Mouse (Mus musculus) heart, embryonic 13.5 days (tissue): ENCODE results near the gene Safb. TPM values are rescaled to one million over a fixed set of nuclear protein-coding genes. Genes with fewer than 3 reads are reported as not detected.

Experiments
- ATAC-seq: fragments of 200-750 bp; cut with Nextera tagmentation; 2 replicates; pipeline ENCODE4 v1.8.0; 2017; ENCODE audit warnings: moderate TSS enrichment; ENCODE audit not compliant: insufficient number of reproducible peaks, low FRiP score, low TSS enrichment; ENCODE audit errors: extremely low read depth
- H3K27ac ChIP-seq: fragments of 300-500 bp; sonication (generic); replicated peaks from 2 replicates; pipeline ENCODE4 v1.5.1; 2015; ENCODE audit warnings: moderate library complexity, mild to moderate bottlenecking, inconsistent platforms
- H3K27me3 ChIP-seq: fragments of 300-500 bp; sonication (generic); replicated peaks from 2 replicates; pipeline ENCODE4 v1.6.1; 2015; ENCODE audit warnings: mild to moderate bottlenecking, inconsistent platforms
- H3K36me3 ChIP-seq: fragments of 300-500 bp; sonication (generic); 2 replicates; pipeline ENCODE4 v1.6.1; 2015; ENCODE audit warnings: mild to moderate bottlenecking, inconsistent platforms
- H3K4me1 ChIP-seq: fragments of 300-500 bp; sonication (generic); 2 replicates; pipeline ENCODE4 v1.6.1; 2015; ENCODE audit warnings: inconsistent platforms
- H3K4me2 ChIP-seq: fragments of 300-500 bp; sonication (generic); 2 replicates; pipeline ENCODE4 v1.6.1; 2015; ENCODE audit warnings: inconsistent platforms, mild to moderate bottlenecking, moderate library complexity
- H3K4me3 ChIP-seq: fragments of 300-500 bp; sonication (generic); 2 replicates; pipeline ENCODE4 v1.5.1; 2015; ENCODE audit warnings: moderate library complexity, mild to moderate bottlenecking, inconsistent platforms
- H3K9ac ChIP-seq: fragments of 300-500 bp; sonication (generic); 2 replicates; pipeline ENCODE4 v1.6.1; 2015; ENCODE audit warnings: inconsistent platforms, mild to moderate bottlenecking, moderate library complexity
- H3K9me3 ChIP-seq: fragments of 300-500 bp; sonication (generic); 2 replicates; pipeline ENCODE4 v1.6.1; 2016; ENCODE audit warnings: inconsistent platforms
- WGBS: fragments of 180-500 bp; shearing (Covaris S2); methylation state at CpG from one replicate; pipeline ENCODE4 v1.1.7; 2015; ENCODE audit warnings: mixed read lengths; 5-methylcytosine and 5-hydroxymethylcytosine counted together
- polyA plus RNA-seq: library from polyadenylated mRNA; unstranded; fragments of >200 nt; fragmentation: Nextera tagmentation; extraction: Ambion mirVana; gene quantifications from 2 replicates; pipeline ENCODE4 v1.2.1, GENCODE M21; 2015

The Safb gene
- polyA plus RNA-seq, 1 experiment from 2014 or later = 68.1 TPM

DNA sequence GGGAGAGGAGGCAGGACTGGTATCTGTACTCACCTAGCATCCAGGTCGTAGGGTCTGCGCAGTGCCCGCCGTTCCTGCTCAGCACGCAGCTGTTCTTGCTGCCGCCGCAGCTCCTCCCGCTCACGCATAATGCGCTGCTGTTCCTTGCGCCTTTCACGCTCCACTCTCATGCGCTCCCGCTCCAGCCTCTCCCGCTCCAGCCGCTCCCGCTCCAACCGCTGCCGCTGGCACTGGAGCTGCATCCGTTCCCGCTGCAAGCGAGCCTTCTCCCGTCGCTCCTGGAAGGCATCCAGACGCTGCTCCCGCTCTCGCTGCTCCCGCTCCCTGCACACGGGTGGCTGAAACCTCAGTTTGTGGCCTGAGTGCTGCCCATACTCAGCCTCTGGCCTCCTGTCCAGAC lies 18.3 kb upstream of the Safb start:
- Histone ChIP-seq H3K9me3 (no peaks in the 10 kb centered on the region), H3K4me2 (no peak overlapping the region), H3K27ac (no peak overlapping the region), H3K9ac (no peak overlapping the region), H3K36me3 (peaks cover 100% of the 10 kb centered on the region), H3K27me3 (no peaks in the 10 kb centered on the region), H3K4me3 (no peak overlapping the region), H3K4me1 (no peaks in the 10 kb centered on the region)
- WGBS = 89% methylated on average over 29 of the region's 29 CpGs
- no peak for ATAC-seq

DNA sequence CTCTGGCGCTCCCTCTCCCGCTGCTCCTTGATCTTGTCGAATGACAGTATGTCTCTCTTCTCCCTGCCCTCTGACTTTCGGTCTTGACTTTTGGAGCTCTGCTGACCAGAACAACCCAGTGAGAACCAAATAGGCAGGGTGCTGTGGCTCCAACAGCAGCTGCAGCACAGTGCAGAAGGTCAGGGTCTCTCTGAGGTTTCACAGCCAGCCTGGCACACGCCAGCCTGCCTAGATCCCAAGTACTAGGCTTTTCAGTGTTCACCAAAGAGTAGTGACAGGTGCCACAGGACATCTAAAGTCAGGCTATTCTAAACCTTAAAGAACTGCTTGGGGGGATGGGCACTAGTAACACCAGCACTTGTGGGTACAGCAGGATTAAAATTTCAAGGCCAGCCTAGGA lies 17.7 kb upstream of the Safb start:
- no peaks in the 10 kb centered on the region for H3K27me3 ChIP-seq

DNA sequence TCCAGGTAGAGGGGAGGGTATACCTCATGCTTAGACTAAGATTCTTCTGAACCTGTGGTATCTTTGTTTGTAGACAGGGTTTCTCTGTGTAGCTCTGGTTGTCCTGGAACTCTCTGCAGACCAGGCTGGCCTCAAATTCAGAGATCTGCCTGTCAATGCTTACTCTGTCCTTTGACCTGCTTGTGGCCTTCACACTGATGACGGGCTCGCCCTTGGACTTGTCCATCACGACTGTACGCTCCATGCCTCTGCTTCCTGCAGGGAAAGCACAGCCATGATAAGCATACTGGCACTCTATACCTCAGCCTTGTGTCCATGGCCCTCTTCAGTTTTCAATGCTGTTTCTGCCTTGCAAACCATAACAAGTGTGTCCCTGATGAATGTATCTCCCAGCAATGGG lies 17.3 kb upstream of the Safb start:
- H3K27me3 ChIP-seq = no peaks in the 10 kb centered on the region
- H3K4me3 ChIP-seq = no peak overlapping the region
- H3K4me1 ChIP-seq = 0 out of 2 replicates have a peak, but pooled peaks cover 2% of the 10 kb centered on the region
- H3K9me3 ChIP-seq = no peaks in the 10 kb centered on the region
- H3K36me3 ChIP-seq = peaks cover 100% of the 10 kb centered on the region
- ATAC-seq = no peak
- H3K4me2 ChIP-seq = no peak overlapping the region
- H3K9ac ChIP-seq = no peak overlapping the region
- WGBS = 89% methylated on average over 4 of the region's 4 CpGs
- no peak overlapping the region for H3K27ac ChIP-seq

More for the DNA sequence above, 17.7 kb upstream of the Safb start:
- ATAC-seq = no peak
- no peak overlapping the region for H3K4me3 ChIP-seq
- H3K4me1 ChIP-seq = no peaks in the 10 kb centered on the region
- H3K27ac ChIP-seq = no peak overlapping the region
- peaks cover 100% of the 10 kb centered on the region for H3K36me3 ChIP-seq
- H3K4me2 ChIP-seq = no peak overlapping the region
- 92% methylated on average over 5 of the region's 5 CpGs for WGBS
- H3K9ac ChIP-seq = no peak overlapping the region
- H3K9me3 ChIP-seq = no peaks in the 10 kb centered on the region

DNA sequence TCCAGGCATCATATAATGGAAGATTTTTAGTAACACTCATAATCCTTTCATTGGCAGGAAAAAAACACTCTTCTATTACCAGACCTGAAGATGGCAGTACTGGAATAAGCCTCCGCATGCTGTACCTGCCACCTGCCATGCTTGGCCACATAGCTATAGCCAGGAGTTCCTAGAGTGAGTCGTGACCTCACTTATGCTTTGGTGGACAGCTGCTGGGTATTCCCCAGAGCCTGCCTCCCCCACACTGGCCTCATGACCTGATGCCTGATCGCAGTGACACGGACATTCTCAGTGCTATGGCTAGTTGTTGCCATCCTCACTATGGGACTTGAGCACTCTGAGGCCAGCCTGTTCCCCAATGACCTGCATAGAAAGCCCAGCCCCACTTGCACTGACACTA lies 14.3 kb upstream of the Safb start:
- no peak for ATAC-seq
- no peak overlapping the region for H3K4me3 ChIP-seq
- 0 out of 2 replicates have a peak, but pooled peaks cover 6% of the 10 kb centered on the region for H3K4me1 ChIP-seq
- no peak overlapping the region for H3K4me2 ChIP-seq
- H3K27ac ChIP-seq = no peak overlapping the region
- H3K27me3 ChIP-seq = no peaks in the 10 kb centered on the region
- no peak overlapping the region for H3K9ac ChIP-seq
- peaks cover 98% of the 10 kb centered on the region for H3K36me3 ChIP-seq
- WGBS = 91% methylated on average over 4 of the region's 4 CpGs
- H3K9me3 ChIP-seq = no peaks in the 10 kb centered on the region

DNA sequence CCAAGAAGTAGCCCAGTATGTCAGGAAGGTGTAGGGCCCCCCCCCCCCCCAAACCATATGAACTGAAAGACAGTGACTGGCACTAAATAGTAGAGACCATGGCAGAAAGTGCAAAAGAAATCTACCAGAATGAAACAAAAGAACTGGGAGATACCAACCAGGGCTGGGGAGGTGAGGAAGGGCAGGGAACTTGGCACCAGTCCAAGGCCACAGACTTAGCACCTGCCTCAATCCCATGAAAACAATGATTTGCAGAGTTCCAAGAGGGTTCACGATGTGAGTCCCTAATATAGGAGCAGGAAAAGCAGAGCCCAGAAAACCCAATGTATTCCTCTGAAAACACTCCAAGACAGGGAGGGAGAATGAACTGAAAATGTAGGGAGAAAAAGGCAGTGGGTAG lies 12.5 kb upstream of the Safb start:
- H3K4me2 ChIP-seq = no peak overlapping the region
- 0 out of 2 replicates have a peak, but pooled peaks cover 6% of the 10 kb centered on the region for H3K4me1 ChIP-seq
- H3K4me3 ChIP-seq = no peak overlapping the region
- H3K27ac ChIP-seq = no peak overlapping the region
- ATAC-seq = no peak
- H3K36me3 ChIP-seq = peaks cover 95% of the 10 kb centered on the region
- WGBS = 52% methylated on average over 1 of the region's 1 CpGs
- no peaks in the 10 kb centered on the region for H3K27me3 ChIP-seq
- H3K9me3 ChIP-seq = no peaks in the 10 kb centered on the region
- 0 out of 2 replicates have a peak overlapping the region, but pooled peaks have one; percentile 21 for H3K9ac ChIP-seq

DNA sequence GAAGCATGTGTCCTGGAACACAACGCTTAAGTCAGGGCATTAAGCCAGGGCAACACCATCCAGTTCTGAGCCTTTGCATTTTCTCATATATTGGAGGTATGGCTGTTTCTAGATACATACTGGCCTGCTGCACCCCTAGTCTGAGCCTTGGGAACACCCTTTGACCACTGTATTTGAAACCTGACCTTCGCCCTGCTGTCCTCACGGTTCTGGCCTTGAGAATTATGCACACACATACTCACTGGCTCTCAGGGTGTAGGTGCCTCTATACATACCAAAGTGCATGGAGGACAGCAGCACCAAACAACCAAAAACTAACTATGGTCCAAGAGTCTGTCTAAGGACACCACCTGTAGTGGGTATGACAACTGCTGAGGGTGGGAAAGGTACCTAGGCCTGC lies 11.7 kb upstream of the Safb start:
- no peaks in the 10 kb centered on the region for H3K27me3 ChIP-seq
- no peak overlapping the region for H3K4me2 ChIP-seq
- H3K9ac ChIP-seq = no peak overlapping the region
- H3K27ac ChIP-seq = no peak overlapping the region
- no peaks in the 10 kb centered on the region for H3K9me3 ChIP-seq
- H3K36me3 ChIP-seq = peaks cover 95% of the 10 kb centered on the region
- 93% methylated on average over 3 of the region's 3 CpGs for WGBS
- no peak overlapping the region for H3K4me3 ChIP-seq
- ATAC-seq = no peak
- H3K4me1 ChIP-seq = 0 out of 2 replicates have a peak, but pooled peaks cover 6% of the 10 kb centered on the region

DNA sequence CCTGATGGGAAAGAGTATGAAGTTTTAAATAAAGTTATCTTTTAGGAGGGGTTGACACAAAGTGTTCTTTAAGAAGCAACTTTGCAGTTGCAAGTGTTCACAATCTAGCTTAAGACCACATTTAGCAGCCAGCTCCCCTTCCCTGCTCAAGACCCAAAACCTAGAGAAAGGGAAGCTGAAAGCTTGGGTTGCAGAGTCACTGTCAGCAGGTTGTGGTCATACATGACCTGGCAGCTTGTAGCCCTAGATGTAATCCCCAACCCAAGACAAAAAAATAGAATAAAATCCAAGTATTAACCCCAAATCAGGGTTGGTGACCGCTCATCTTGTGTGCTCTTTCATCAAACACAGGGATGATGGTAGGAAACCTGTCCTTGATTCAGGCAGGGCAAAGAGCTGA lies 1.6 kb upstream of the Safb start:
- H3K27me3 ChIP-seq = no peaks in the 10 kb centered on the region
- H3K27ac ChIP-seq = peak overlapping the region; percentile 97
- no peak for ATAC-seq
- H3K9me3 ChIP-seq = no peaks in the 10 kb centered on the region
- H3K9ac ChIP-seq = peak overlapping the region; percentile 97
- peak overlapping the region; percentile 93 for H3K4me2 ChIP-seq
- peaks cover 53% of the 10 kb centered on the region for H3K4me1 ChIP-seq
- 78% methylated on average over 1 of the region's 1 CpGs for WGBS
- peaks cover 71% of the 10 kb centered on the region for H3K36me3 ChIP-seq
- H3K4me3 ChIP-seq = peak overlapping the region; percentile 94

DNA sequence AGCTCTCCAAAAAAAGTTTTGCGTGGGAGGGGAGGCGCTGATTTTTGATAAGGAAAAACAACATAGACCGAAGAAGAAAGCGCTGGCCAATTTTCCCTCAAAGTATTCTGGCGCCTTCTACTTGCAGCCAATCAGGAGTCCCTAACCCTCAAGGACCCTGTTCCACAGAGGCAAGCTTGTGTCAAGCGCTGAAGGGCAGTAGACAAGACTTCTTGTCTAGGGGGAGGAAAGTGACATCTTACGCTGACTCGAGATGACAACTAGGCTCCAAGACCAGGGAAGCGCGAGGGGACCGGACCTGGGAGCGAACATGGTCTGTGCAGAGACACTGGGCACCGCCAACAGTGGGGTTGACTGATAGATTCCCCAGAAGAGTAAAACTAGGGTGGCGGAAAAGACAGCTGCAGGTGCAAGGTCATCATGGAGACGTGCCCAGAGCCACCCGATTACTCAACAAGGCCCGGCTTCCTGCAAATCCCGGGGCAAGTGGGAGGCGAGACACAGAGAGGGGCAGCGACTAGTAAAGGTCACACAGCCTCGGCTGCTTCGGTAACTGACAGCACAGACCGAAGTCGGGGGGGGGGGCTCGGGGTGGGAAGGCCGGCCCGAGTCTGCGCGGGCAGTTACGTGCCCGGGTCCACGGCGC lies 891 bp upstream of the Safb start:
- peak overlapping the region; percentile 97 for H3K27ac ChIP-seq
- peaks cover 58% of the 10 kb centered on the region for H3K4me1 ChIP-seq
- H3K9ac ChIP-seq = peak overlapping the region; percentile 97
- H3K36me3 ChIP-seq = peaks cover 71% of the 10 kb centered on the region
- H3K27me3 ChIP-seq = no peaks in the 10 kb centered on the region
- no peak for ATAC-seq
- WGBS = 1% methylated on average over 33 of the region's 33 CpGs
- H3K4me3 ChIP-seq = peak overlapping the region; percentile 94
- H3K9me3 ChIP-seq = no peaks in the 10 kb centered on the region
- H3K4me2 ChIP-seq = peak overlapping the region; percentile 93

DNA sequence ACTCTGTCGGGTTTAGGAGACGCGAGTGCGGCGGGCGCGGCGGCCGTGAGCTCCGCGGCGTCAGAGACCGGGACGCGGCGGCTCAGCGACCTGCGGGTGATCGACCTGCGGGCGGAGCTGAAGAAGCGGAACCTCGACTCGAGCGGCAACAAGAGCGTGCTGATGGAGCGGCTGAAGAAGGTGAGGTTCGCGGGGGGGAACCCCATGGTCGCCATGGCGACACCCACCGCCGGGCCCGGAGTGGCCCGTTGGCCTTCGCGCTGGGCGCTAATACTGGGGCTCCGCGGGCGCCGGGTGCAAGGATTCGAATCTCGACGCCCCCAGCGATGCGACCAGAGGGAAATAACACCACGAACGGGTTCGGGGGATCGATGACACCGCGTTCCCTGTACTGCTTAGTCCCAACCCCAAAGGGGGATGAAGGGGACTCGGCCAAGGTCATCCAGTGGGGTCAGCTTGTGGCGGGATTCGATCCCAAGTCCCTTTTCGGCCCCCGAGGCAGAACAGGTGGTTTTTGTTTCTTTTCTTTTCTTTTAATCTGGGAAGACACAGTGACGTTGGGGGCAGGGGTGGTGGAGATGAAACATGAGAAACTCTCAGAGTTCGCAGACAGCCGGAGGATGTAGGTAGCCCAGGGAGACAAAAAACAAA lies 671 bp downstream of the Safb start:
- peak overlapping the region; percentile 93 for H3K4me2 ChIP-seq
- peak overlapping the region; percentile 97 for H3K27ac ChIP-seq
- peak overlapping the region; percentile 94 for H3K4me3 ChIP-seq
- WGBS = under 1% methylated on average over 61 of the region's 61 CpGs
- peaks cover 61% of the 10 kb centered on the region for H3K4me1 ChIP-seq
- 0 out of 2 replicates have a peak, but pooled peaks have one; percentile 7 for ATAC-seq
- no peaks in the 10 kb centered on the region for H3K27me3 ChIP-seq
- peak overlapping the region; percentile 96 for H3K9ac ChIP-seq
- no peaks in the 10 kb centered on the region for H3K9me3 ChIP-seq
- peaks cover 71% of the 10 kb centered on the region for H3K36me3 ChIP-seq

DNA sequence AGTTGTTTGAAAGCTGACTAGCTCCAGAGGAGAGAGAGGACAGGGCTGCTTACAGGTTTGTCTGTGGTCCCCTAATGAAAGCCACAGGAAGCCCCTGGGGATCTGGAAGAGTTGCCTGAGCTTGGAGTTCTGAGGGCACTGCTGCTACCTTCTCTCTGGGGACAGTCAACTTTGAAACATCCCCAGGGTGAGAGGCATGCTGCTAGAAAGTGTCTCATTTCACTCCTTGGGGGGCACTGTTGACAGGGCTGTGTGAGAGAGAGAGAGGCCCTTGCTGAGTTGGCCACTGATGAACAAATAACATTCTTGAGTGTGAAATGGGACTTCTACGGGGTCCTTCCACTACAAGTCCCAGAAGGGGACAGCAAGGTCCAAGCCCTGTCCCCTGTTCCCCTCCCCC lies 3.1 kb downstream of the Safb start:
- Histone ChIP-seq H3K4me2 (peak overlapping the region; percentile 93), H3K36me3 (peaks cover 71% of the 10 kb centered on the region), H3K9ac (peak overlapping the region; percentile 96), H3K4me1 (peaks cover 45% of the 10 kb centered on the region), H3K27me3 (no peaks in the 10 kb centered on the region), H3K9me3 (no peaks in the 10 kb centered on the region), H3K4me3 (peak overlapping the region; percentile 1; the same call in 1 of the 2 replicates), H3K27ac (no peak overlapping the region)
- ATAC-seq = no peak
- WGBS = 58% methylated on average over 1 of the region's 1 CpGs

DNA sequence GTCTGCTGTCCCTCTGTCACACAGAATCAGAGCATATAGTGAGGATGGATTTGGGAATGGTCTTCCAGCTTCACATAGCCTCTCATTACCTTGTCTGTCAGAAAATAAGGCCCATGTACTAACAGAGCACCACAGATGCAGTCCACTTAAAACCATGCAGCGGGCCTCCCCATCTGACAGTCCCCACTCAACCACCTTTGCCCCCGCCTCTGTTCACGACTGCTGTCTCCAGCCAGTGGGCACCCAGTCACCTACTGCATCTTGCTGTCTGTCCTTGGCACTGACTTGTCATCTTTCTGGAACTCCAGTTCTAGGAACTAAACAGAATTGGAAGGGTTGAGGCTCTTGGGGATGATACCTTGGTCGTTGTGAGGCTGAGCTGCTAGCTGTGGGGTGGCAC lies 4.3 kb downstream of the Safb start:
- Histone ChIP-seq H3K36me3 (peaks cover 80% of the 10 kb centered on the region), H3K4me3 (no peak overlapping the region), H3K9me3 (no peaks in the 10 kb centered on the region), H3K4me1 (peaks cover 37% of the 10 kb centered on the region), H3K9ac (no peak overlapping the region; the same call in 1 of the 2 replicates), H3K4me2 (no peak overlapping the region), H3K27ac (no peak overlapping the region), H3K27me3 (no peaks in the 10 kb centered on the region)
- WGBS = 92% methylated on average over 4 of the region's 4 CpGs
- ATAC-seq = no peak

DNA sequence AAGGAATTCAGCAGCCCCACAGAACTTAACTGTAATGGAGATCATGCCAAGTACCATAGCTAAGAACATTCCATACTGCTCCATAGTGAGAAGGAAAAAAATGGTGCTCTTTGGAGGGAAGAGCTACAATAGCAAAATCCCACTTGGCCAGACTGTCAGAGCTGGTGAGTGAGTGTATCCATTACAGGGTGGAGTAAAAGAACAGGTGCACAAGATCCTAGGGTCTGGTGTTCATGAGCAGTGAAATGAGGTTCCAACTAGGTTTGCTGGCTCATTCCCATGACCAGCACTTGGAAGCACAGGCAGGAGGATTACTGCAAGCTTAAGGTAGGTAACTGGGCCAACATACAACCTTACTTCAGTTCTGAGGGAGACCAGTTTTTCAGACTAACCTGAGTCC lies 7.9 kb downstream of the Safb start:
- no peak for ATAC-seq
- Histone ChIP-seq H3K27ac (no peak overlapping the region), H3K4me3 (no peak overlapping the region), H3K27me3 (no peaks in the 10 kb centered on the region), H3K4me2 (no peak overlapping the region), H3K9me3 (no peaks in the 10 kb centered on the region), H3K9ac (no peak overlapping the region), H3K36me3 (peaks cover 100% of the 10 kb centered on the region), H3K4me1 (peaks cover 19% of the 10 kb centered on the region)
